Mouse (Mus musculus) myocyte (in vitro differentiated cells): ENCODE results near the gene Tph1. TPM values are rescaled to one million over a fixed set of nuclear protein-coding genes. Genes with fewer than 3 reads are reported as not detected.

ENCODE experiments used
- H3K27me3 ChIP-seq: one replicate; pipeline ENCODE4 v1.6.1; 2011; ENCODE audit not compliant: control insufficient read depth, insufficient read depth, insufficient read length
- H3K36me3 ChIP-seq: one replicate; pipeline ENCODE4 v1.6.1; 2011; ENCODE audit not compliant: control insufficient read depth, insufficient read depth
- H3K4me2 ChIP-seq: one replicate; pipeline ENCODE4 v1.6.1; 2011; ENCODE audit warnings: low read depth, control low read depth
- H3K4me3 ChIP-seq: one replicate; pipeline ENCODE4 v1.5.1; 2011; ENCODE audit warnings: mild to moderate bottlenecking, control low read depth, moderate library complexity
- H3K79me2 ChIP-seq: one replicate; pipeline ENCODE4 v1.6.1; 2011; ENCODE audit not compliant: control insufficient read depth, insufficient read depth
- H3ac ChIP-seq: one replicate; pipeline ENCODE4 v1.6.1; 2011; ENCODE audit not compliant: control insufficient read depth, insufficient read length
- CEBPB ChIP-seq: IDR thresholded peaks from 2 replicates; pipeline ENCODE4 v1.6.1; 2011; ENCODE audit warnings: mild to moderate bottlenecking, moderate library complexity; ENCODE audit not compliant: poor library complexity, insufficient read depth, severe bottlenecking
- E2F4 ChIP-seq: IDR thresholded peaks from one replicate; pipeline ENCODE4 v1.6.1; 2011; ENCODE audit warnings: mild to moderate bottlenecking, control low read depth, moderate library complexity; ENCODE audit not compliant: insufficient read depth
- MAX ChIP-seq: IDR thresholded peaks from one replicate; pipeline ENCODE4 v1.6.1; 2011; ENCODE audit warnings: low read depth, mild to moderate bottlenecking, control low read depth
- MYOD1 ChIP-seq, 3 experiments: IDR thresholded peaks; one replicate each; pipeline ENCODE4 v1.6.1; 2011; ENCODE audit warnings: control low read depth in 2 of 3, low read depth in 2 of 3, mild to moderate bottlenecking in 2 of 3, moderate library complexity in 1 of 3; ENCODE audit not compliant: insufficient read length in 2 of 3, control insufficient read depth in 1 of 3
- MYOG ChIP-seq, 3 experiments: IDR thresholded peaks; one replicate each; pipeline ENCODE4 v1.6.1; 2011; ENCODE audit warnings: control low read depth in 2 of 3, low read depth in 2 of 3, mild to moderate bottlenecking in 2 of 3; ENCODE audit not compliant: insufficient read length in 2 of 3, control insufficient read depth in 1 of 3, insufficient read depth in 1 of 3
- POLR2A ChIP-seq: IDR thresholded peaks from one replicate; pipeline ENCODE4 v1.6.1; 2011; ENCODE audit warnings: low read depth, mild to moderate bottlenecking, control low read depth, moderate library complexity; ENCODE audit not compliant: insufficient read length
- POLR2AphosphoS2 ChIP-seq: IDR thresholded peaks from one replicate; pipeline ENCODE4 v1.6.1; 2011; ENCODE audit warnings: low read depth, control low read depth; ENCODE audit not compliant: insufficient read length
- REST ChIP-seq: IDR thresholded peaks from one replicate; pipeline ENCODE4 v1.6.1; 2011; ENCODE audit warnings: mild to moderate bottlenecking, control low read depth, moderate library complexity; ENCODE audit not compliant: insufficient read depth, insufficient read length
- SRF ChIP-seq: IDR thresholded peaks from one replicate; pipeline ENCODE4 v1.6.1; 2011; ENCODE audit warnings: low read depth; ENCODE audit not compliant: control insufficient read depth, insufficient read length
- TCF12 ChIP-seq: IDR thresholded peaks from one replicate; pipeline ENCODE4 v1.6.1; 2011; ENCODE audit warnings: mild to moderate bottlenecking, control low read depth; ENCODE audit not compliant: poor library complexity, insufficient read depth, severe bottlenecking
- TCF3 ChIP-seq: IDR thresholded peaks from one replicate; pipeline ENCODE4 v1.6.1; 2011; ENCODE audit warnings: low read depth, control low read depth; ENCODE audit not compliant: insufficient read length
- USF1 ChIP-seq: IDR thresholded peaks from one replicate; pipeline ENCODE4 v1.6.1; 2011; ENCODE audit warnings: low read depth, mild to moderate bottlenecking, control low read depth, moderate library complexity
- polyA plus RNA-seq: library from polyadenylated mRNA; unstranded; fragments of >200 nt; fragmentation: generic; extraction: Trizol; gene quantifications from one replicate; pipeline ENCODE4 v1.2.1, GENCODE M21; 2012; ENCODE audit warnings: missing spikeins

Gene Tph1
- polyA plus RNA-seq, 1 experiment = 0.17 TPM

DNA sequence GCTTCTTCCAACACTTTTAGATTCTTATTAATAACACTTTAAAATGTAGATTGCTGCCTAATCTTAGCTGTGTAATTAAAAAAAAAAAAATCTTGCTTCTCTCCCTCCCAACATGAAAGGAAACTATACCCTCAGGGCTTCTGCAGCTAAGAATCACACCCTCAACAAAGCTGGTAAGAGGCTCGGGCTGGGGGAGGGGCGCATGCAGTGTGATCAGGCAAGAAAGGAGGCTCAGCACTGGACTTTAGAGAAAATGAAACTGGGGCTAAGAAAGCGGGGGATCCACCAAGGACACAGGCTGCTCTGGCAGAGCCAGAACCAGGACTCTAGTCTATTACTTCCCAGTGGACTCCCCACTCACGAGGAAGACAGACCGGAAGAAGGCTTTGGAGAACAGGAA is 71.2 kb downstream of the Tph1 start:
- Histone ChIP-seq H3K79me2 (no peaks in the 10 kb centered on the region), H3K27me3 (no peaks in the 10 kb centered on the region), H3K4me2 (peak overlapping the region; percentile 42), H3K4me3 (no peak overlapping the region), H3K36me3 (no peaks in the 10 kb centered on the region), H3ac (no peak overlapping the region)
- TF ChIP-seq MYOG (IDR thresholded peaks at IDR 0.05; ENCODE audit: control insufficient read depth in 1 of 3, insufficient read depth in 1 of 3, insufficient read length in 2 of 3, low read depth in 2 of 3) (no peak), SRF (no peak), USF1 (no peak), MAX (no peak), CEBPB (no peak), POLR2AphosphoS2 (no peak), REST (no peak), TCF12 (no peak), E2F4 (no peak), MYOD1 (IDR thresholded peaks at IDR 0.05; ENCODE audit: control insufficient read depth in 1 of 3, insufficient read length in 2 of 3, low read depth in 2 of 3) (no peak), POLR2A (no peak), TCF3 (no peak)

DNA sequence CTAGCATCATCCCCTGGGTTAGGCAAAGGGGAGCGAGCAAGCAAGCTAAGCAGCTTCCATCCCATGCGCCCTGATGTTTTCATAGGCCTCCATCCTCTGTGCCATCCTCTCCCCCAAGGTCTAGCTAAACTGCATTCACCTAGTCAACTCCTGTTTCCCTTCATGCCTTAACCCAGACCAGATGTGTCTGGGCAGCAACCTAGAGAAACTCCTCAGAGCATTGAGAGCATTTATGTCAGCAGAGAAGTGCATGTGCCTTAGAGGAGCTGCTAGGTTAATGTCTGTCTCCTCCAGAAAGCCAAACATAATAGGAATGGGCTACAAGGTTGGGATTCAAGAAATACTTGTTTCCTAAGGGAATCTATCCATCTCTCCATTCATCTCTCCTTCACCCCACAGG is 75.3 kb downstream of the Tph1 start:
- H3ac ChIP-seq = no peak overlapping the region
- no peak overlapping the region for H3K4me3 ChIP-seq
- no peak overlapping the region for H3K4me2 ChIP-seq
- no peaks in the 10 kb centered on the region for H3K79me2 ChIP-seq
- TF ChIP-seq REST (no peak), SRF (no peak), MYOD1 (IDR thresholded peaks at IDR 0.05; ENCODE audit: control insufficient read depth in 1 of 3, insufficient read length in 2 of 3, low read depth in 2 of 3) (no peak), MYOG (IDR thresholded peaks at IDR 0.05; ENCODE audit: control insufficient read depth in 1 of 3, insufficient read depth in 1 of 3, insufficient read length in 2 of 3, low read depth in 2 of 3) (no peak), POLR2AphosphoS2 (no peak), MAX (no peak), E2F4 (no peak), POLR2A (no peak), USF1 (no peak), CEBPB (no peak), TCF3 (no peak), TCF12 (no peak)
- H3K27me3 ChIP-seq = no peaks in the 10 kb centered on the region
- H3K36me3 ChIP-seq = no peaks in the 10 kb centered on the region

Other genes with a start within 250 kb of the Tph1 start
- gene Sergef, start 32.7 kb downstream of the Tph1 start, polyA plus RNA-seq = 13.9 TPM
- 11.2 TPM for gene Saal1, start 38.1 kb upstream of the Tph1 start, polyA plus RNA-seq
- 4.3 TPM for gene Saa3, start 43.2 kb upstream of the Tph1 start, polyA plus RNA-seq
- not detected for gene Saa4, start 60.1 kb upstream of the Tph1 start, polyA plus RNA-seq
- not detected for gene Saa1, start 70.4 kb upstream of the Tph1 start, polyA plus RNA-seq
- gene Saa2, start 79.3 kb upstream of the Tph1 start, polyA plus RNA-seq = not detected
- gene Hps5, start 123.5 kb upstream of the Tph1 start, polyA plus RNA-seq = 7.9 TPM
- gene Gtf2h1, start 123.6 kb upstream of the Tph1 start, polyA plus RNA-seq = 18.0 TPM
- 1,758 TPM for gene Ldha, start 168.9 kb upstream of the Tph1 start, polyA plus RNA-seq
- 0.08 TPM for gene Ldhc, start 188.7 kb upstream of the Tph1 start, polyA plus RNA-seq
- 68.5 TPM for gene Tsg101, start 247.4 kb upstream of the Tph1 start, polyA plus RNA-seq